Mouse (Mus musculus): ENCODE results near the gene Mmp11. TPM values are rescaled to one million over a fixed set of nuclear protein-coding genes. Genes with fewer than 3 reads are reported as not detected.
A peak's percentile ranks its signal among the peaks of the same experiment; 100 is the strongest.
"Not testable (repeated sequence)": the region's sequence is repeated elsewhere in the genome, so short reads cannot be mapped to it uniquely, and the experiment has no call there.

The Mmp11 gene
- polyA plus RNA-seq, 1 experiment from 2014 or later = 28.6 TPM

DNA sequence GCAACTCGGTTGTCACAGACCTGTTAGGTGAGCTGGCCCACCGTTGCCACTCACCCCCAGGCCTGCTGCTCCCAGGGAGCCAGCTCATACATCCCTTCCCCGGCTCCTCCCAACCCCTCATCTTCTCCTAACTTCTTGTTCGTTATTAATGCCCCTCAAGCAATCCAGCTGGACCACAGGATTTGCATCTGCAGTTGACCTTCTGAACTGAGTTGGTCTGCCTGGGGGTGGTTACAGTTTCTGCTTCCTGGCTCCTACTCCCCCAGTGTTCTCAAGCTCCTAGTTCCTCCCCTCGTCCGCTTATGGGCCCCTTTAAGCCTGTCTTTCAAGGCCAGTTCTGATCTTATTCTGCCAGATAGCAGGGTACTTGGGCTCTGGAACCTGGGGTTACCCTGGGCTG is 41.7 kb downstream of the Mmp11 start:
- H3K4me1 ChIP-seq = peaks cover 35% of the 10 kb centered on the region
- no peaks in the 10 kb centered on the region for H3K9me3 ChIP-seq
- no peak overlapping the region for H3K4me2 ChIP-seq
- no peak overlapping the region for H3K27ac ChIP-seq (replicated peaks)
- H3K4me3 ChIP-seq = no peak overlapping the region
- WGBS = 73% methylated on average over 6 of the region's 6 CpGs
- H3K27me3 ChIP-seq (replicated peaks) = no peaks in the 10 kb centered on the region
- no peak overlapping the region for H3K9ac ChIP-seq
- H3K36me3 ChIP-seq = peaks cover 49% of the 10 kb centered on the region
- no peak for ATAC-seq (ENCODE audit: extremely low read depth, insufficient number of reproducible peaks, low FRiP score, low TSS enrichment)

DNA sequence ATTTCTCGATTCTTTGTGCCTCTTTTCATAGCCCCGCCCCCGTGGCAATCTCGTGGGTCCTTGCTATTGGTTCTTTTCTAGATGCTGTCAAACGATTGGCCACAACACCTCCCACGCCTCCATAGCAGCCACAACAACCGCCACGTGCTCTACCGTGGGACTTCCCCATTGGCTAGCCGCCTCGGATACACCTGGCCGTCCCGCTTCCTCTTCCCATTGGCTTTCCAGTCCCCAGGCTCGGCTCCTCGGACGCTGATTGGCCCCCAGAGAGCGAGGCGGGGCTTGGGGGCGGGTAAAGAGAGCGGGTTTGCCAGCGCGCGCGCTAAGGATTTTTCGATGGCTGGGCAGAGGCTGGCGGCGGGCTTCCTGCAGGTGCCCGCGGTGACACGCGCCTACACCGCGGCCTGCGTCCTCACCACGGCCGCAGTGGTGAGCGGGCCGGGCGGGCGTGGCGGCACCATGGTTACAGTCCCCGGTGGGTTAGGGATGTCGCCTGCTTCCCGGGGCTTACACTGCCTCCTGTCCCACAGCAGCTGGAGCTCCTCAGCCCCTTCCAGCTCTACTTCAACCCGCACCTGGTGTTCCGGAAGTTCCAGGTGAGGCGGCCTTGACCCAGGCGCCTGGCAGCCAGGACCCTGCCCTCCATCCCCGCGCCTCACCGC is 43.1 kb downstream of the Mmp11 start, which contains the start of gene Derl3:
Derl3 (plus strand) TSS at position 325 of the 662 bp plus-strand sequence.
- peak within 1 kb of the TSS; percentile 53 for H3K4me3 ChIP-seq
- H3K27ac ChIP-seq (replicated peaks) = no peak within 1 kb of the TSS
- peaks cover 30% of the 10 kb centered on the region for H3K4me1 ChIP-seq
- peak within 1 kb of the TSS; percentile 73 for H3K9ac ChIP-seq
- peak within 1 kb of the TSS; percentile 87 for H3K4me2 ChIP-seq
- ATAC-seq (ENCODE audit: extremely low read depth, insufficient number of reproducible peaks, low FRiP score, low TSS enrichment) = peak; percentile 94
- H3K27me3 ChIP-seq (replicated peaks) = no peaks in the 10 kb centered on the region
- WGBS = under 1% methylated on average over 50 of the region's 51 CpGs
- H3K9me3 ChIP-seq = no peaks in the 10 kb centered on the region
- peaks cover 42% of the 10 kb centered on the region for H3K36me3 ChIP-seq

DNA sequence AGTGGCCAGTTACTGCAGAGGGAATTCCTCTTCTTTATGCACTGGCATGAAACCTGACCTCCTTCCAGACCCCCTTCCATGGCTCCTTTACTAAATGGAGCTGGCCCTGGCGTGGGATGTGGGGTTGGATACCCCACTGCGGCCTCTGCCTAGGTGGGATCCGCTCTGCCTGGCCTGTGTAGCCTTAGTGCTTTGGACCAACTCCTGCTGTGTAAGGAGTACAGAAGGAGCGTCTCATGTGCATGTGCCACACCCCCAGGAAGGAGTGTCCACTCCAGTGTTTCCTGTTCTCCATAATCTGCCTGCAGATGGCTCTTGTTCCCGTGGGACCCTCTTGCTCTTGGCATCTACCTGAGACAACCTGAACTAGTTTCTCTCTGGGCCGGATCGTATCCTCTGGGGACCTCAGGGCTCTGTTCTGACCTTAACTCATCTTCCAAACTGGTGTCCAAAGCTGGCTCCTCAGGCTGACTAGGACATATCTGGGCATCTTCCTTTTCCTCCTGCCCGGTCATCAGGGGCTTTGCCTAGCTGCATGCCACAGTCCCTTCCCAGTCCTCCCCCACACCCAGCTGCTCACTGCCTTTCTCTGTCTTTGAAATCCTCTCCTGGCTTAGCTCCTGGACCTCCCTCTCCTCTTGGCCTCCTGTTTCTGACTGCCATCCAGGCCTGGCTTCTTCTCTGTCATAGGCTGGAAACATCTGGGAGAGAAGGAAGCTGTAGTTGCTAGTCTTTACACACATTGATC is 46.7 kb downstream of the Mmp11 start:
- Histone ChIP-seq H3K9ac (no peak overlapping the region), H3K27me3 (replicated peaks) (no peaks in the 10 kb centered on the region), H3K36me3 (peaks cover 7% of the 10 kb centered on the region), H3K4me1 (peaks cover 24% of the 10 kb centered on the region), H3K4me3 (no peak overlapping the region), H3K4me2 (no peak overlapping the region), H3K9me3 (no peaks in the 10 kb centered on the region), H3K27ac (replicated peaks) (no peak overlapping the region)
- WGBS = 40% methylated on average over 8 of the region's 8 CpGs
- ATAC-seq (ENCODE audit: extremely low read depth, insufficient number of reproducible peaks, low FRiP score, low TSS enrichment) = no peak

DNA sequence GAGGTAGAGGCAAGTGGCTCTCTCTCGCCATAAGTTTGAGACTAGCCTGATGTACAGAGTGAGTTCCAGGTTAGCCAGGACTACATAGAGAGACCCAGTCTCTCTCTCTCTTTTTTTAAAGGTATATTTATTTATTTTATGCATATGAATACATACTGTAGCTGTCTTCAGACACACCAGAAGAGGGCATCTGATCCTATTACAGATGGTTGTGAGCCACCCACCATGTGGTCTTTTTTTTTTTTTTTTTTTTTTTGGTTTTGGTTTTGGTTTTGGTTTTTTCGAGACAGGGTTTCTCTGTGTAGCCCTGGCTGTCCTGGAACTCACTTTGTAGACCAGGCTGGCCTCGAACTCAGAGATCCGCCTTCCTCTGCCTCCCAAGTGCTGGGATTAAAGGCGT is 48.8 kb downstream of the Mmp11 start:
- H3K4me2 ChIP-seq; H3K27me3 ChIP-seq (replicated peaks); H3K9ac ChIP-seq; H3K36me3 ChIP-seq; H3K27ac ChIP-seq (replicated peaks); H3K9me3 ChIP-seq; H3K4me3 ChIP-seq; ATAC-seq (ENCODE audit: extremely low read depth, insufficient number of reproducible peaks, low FRiP score, low TSS enrichment): not testable (repeated sequence)
- 88% methylated on average over 5 of the region's 5 CpGs for WGBS
- H3K4me1 ChIP-seq = peaks cover 16% of the 10 kb centered on the region

DNA sequence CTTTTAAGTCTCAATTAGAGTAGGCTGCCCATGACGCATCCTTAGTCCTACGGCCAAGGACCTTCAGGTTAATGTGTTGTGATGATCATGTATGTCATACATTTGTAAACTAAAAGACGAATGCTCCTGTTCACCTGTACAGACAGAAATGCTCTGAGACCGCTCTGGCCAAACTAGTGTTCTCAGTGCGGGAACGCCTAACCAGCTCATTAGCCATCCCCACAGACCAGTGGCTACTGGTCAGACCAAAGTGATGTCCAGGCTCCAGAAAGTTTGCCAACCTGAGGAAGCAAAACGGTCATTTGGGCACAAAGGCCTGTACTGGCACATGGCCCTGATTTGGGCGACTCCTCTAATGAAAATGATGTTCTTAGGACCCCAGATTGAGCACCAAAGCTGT is 51.6 kb downstream of the Mmp11 start:
- Histone ChIP-seq H3K36me3 (no peaks in the 10 kb centered on the region), H3K9ac (no peak overlapping the region), H3K27ac (replicated peaks) (no peak overlapping the region), H3K4me1 (peaks cover 16% of the 10 kb centered on the region), H3K4me3 (no peak overlapping the region), H3K4me2 (no peak overlapping the region), H3K27me3 (replicated peaks) (peaks cover 12% of the 10 kb centered on the region), H3K9me3 (no peaks in the 10 kb centered on the region)
- no peak for ATAC-seq (ENCODE audit: extremely low read depth, insufficient number of reproducible peaks, low FRiP score, low TSS enrichment)
- WGBS = 86% methylated on average over 8 of the region's 8 CpGs

DNA sequence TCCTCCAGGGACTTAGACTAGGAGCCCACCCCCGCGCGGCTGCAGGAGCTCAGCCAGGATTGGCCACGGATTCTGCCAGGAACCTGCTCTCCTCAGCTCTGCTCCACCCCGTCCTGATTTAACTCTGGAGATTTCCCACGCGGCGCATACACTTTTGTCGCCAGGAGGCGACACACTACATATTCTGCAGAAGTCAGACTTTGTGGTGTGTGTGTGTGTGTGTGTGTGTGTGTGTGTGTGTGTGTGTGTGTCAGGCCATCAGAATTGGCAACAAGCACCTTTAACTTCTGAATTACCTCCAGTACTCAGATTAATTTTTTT is 53.1 kb downstream of the Mmp11 start:
- Histone ChIP-seq H3K4me3 (peak overlapping the region; percentile 31), H3K9me3 (no peaks in the 10 kb centered on the region), H3K27ac (replicated peaks) (0 out of 2 replicates have a peak overlapping the region, but pooled peaks have one; percentile 28), H3K36me3 (no peaks in the 10 kb centered on the region), H3K27me3 (replicated peaks) (peaks cover 12% of the 10 kb centered on the region), H3K4me2 (peak overlapping the region; percentile 60), H3K4me1 (peaks cover 6% of the 10 kb centered on the region; the same call in 1 of the 2 replicates), H3K9ac (peak overlapping the region; percentile 66)
- 0 out of 2 replicates have a peak, but pooled peaks have one; percentile 59 for ATAC-seq (ENCODE audit: extremely low read depth, insufficient number of reproducible peaks, low FRiP score, low TSS enrichment)
- 4% methylated on average over 10 of the region's 10 CpGs for WGBS

DNA sequence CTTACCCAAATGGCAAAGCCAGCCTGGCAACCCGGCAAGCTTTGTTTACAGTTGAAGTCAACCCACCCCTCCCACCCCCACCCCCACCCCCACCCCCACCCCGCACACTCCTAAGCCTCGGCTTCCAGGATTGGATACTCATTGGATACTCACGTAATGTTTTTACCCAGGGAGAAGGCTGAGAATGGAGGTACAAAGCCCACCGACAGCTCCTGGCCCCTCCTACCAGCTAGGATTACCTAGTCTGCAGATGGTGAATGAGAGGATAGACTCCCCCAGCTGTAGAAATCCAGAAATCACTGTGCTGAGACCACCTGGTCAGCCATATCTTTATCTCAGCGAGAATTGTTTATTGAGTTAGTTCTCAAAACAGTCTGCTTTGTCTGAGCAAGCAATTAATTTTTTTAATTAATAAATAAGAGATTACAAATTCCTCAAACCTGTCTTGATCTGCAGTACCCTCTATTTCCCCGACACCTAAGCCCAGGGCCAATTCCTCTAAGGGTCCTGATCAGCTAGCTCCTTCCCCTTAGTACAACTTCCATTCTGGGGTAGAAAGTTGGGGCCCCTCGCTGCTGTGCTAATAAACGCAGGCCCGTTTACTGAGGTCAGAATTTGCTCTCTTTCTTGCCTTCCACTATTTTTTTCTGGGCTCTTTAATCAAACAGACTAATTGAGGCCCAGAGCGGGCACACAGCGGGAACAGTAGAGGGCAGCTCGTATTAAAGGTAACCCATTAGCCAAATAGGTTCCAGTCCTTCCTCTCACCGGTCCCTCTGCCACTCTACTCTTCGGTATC is 53.7 kb downstream of the Mmp11 start:
- ATAC-seq (ENCODE audit: extremely low read depth, insufficient number of reproducible peaks, low FRiP score, low TSS enrichment) = no peak
- peak overlapping the region; percentile 66 for H3K9ac ChIP-seq
- peaks cover 5% of the 10 kb centered on the region; the same call in 1 of the 2 replicates for H3K4me1 ChIP-seq
- peak overlapping the region; percentile 31 for H3K4me3 ChIP-seq
- H3K27ac ChIP-seq (replicated peaks) = 0 out of 2 replicates have a peak overlapping the region, but pooled peaks have one; percentile 55
- H3K36me3 ChIP-seq = no peaks in the 10 kb centered on the region
- peak overlapping the region; percentile 60 for H3K4me2 ChIP-seq
- no peaks in the 10 kb centered on the region for H3K9me3 ChIP-seq
- H3K27me3 ChIP-seq (replicated peaks) = peaks cover 12% of the 10 kb centered on the region
- WGBS = 11% methylated on average over 15 of the region's 15 CpGs

DNA sequence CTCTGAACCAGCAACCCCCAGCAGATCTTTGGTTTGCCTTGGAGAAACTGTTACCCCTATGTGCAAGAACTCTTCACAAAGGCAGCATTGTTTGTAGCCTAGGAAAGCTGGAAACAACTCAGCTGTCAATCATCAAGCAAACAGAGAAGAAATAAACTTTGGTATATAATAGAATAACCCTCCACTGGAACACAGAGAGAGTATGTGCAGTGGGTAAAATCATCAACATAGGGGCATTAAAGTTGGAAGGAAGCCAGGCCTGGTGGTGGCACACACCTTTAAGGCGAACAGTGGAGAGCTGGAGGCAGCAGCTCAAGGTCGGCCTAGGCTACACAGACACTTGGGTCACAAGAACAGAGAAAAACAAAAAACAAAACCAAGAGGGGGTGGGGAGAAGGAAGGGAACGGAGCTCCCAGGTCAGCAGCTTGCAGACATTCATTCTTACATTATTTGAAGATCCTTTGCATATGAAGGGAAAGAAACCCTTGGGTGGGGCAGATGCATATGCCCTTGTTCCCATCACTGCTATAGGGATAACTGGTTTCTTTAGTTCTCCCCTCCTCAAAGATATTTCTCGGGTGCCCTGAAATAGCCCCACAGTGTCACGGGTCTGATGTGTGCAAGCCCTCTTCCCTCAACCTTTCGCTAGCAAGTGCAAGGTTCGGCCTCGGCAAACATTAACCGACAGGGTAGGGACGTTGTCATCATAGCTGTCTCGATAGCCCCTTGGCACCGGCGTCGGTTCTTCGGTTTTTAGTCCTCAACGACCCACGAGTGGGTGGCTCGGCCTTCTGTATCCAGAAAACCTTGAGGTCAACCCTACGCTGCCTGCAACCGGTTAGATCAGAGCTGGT is 54.5 kb downstream of the Mmp11 start:
- H3K27ac ChIP-seq (replicated peaks) = peak overlapping the region; percentile 55
- H3K4me3 ChIP-seq = no peak overlapping the region
- ATAC-seq (ENCODE audit: extremely low read depth, insufficient number of reproducible peaks, low FRiP score, low TSS enrichment) = no peak
- no peak overlapping the region for H3K4me2 ChIP-seq
- 23% methylated on average over 20 of the region's 20 CpGs for WGBS
- peaks cover 5% of the 10 kb centered on the region; the same call in 1 of the 2 replicates for H3K4me1 ChIP-seq
- no peaks in the 10 kb centered on the region for H3K9me3 ChIP-seq
- H3K27me3 ChIP-seq (replicated peaks) = peaks cover 12% of the 10 kb centered on the region
- H3K9ac ChIP-seq = no peak overlapping the region
- no peaks in the 10 kb centered on the region for H3K36me3 ChIP-seq

DNA sequence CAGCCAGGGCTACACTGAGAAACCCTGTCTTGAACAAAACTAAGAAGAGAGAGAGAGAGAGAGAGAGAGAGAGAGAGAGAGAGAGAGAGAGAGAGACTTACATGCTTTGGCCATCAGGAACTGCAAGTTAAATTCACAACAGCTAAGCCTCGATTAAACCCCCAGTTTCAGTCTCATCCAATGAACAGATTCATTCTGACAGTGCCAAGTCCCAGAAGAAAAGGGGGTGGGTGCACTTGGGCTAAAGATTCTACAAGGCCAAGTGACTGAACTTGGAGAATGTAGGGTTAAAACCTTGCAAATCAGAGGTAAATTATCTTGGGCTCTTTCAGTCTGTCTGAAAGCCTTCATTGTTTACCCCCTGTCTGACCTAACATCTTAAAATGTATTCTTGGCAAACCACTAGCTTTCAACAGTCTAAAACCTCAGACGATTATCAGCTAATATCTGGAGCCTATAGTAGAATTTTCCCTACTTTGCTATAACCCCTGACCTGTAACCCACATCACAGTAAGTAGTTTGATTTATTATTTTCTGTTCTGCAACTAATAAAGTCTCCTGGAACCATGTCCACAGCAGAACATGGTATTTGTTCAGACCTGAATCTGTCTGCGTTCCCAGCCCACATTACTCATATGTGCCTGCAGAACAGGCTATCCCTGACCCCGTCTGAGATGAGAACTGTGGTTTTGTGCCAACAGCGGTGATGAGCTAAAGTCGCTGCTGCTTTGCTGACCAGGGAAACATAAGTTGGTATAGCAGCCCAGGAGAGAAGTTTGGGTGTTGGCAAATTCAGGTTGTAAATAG is 55.3 kb downstream of the Mmp11 start:
- Histone ChIP-seq H3K27me3 (replicated peaks) (peaks cover 12% of the 10 kb centered on the region), H3K4me3 (no peak overlapping the region), H3K36me3 (no peaks in the 10 kb centered on the region), H3K4me1 (peaks cover 5% of the 10 kb centered on the region; the same call in 1 of the 2 replicates), H3K4me2 (no peak overlapping the region), H3K9me3 (no peaks in the 10 kb centered on the region), H3K9ac (no peak overlapping the region), H3K27ac (replicated peaks) (peak overlapping the region; percentile 55)
- 56% methylated on average over 6 of the region's 6 CpGs for WGBS
- no peak for ATAC-seq (ENCODE audit: extremely low read depth, insufficient number of reproducible peaks, low FRiP score, low TSS enrichment)

DNA sequence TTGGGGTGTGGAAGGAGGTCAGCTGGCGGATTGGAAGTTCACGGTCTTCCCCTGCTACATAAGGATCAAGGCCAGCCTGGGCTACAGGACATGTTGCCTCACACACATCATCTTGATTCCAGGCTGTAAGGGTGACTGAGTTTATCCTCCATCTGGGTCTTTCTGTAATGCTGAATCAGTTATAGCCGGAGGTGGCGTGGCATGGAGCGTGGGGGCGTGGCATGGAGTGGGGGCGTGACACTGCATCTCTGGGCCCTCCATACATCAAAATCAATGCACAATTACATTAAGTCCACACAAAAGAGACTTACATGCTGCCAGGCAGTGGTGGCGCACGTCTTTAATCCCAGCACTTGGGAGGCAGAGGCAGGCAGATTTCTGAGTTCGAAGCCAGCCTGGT is 55.9 kb downstream of the Mmp11 start:
- H3K27ac ChIP-seq (replicated peaks) = peak overlapping the region; percentile 54; the same call in 1 of the 2 replicates

More for the DNA sequence above, 55.9 kb downstream of the Mmp11 start:
- Histone ChIP-seq H3K9ac (no peak overlapping the region), H3K4me2 (no peak overlapping the region), H3K36me3 (no peaks in the 10 kb centered on the region), H3K9me3 (no peaks in the 10 kb centered on the region), H3K27me3 (replicated peaks) (peaks cover 12% of the 10 kb centered on the region), H3K4me1 (peaks cover 5% of the 10 kb centered on the region; the same call in 1 of the 2 replicates), H3K4me3 (no peak overlapping the region)
- no peak for ATAC-seq (ENCODE audit: extremely low read depth, insufficient number of reproducible peaks, low FRiP score, low TSS enrichment)
- WGBS = 94% methylated on average over 10 of the region's 10 CpGs

Data from heart, embryonic 13.5 days (tissue).